Mouse (Mus musculus) cerebellum, adult 9-10 months (tissue): ENCODE data around the gene Spout1.

Source experiments
- DNase-seq: peaks from one replicate; pipeline ENCODE4 v3.0.0; 2022

The Spout1 gene

GRCm38 (mm10) chr2:30124472-30125274, 53.6 kb downstream of the Spout1 start, which contains the start of gene Zer1:
Zer1 (minus strand) TSS chr2:30124585.
- DNase-seq, result peak; percentile 94

- peak; percentile 65 for DNase-seq
These were observed 54.4 kb downstream of the Spout1 start for GRCm38 (mm10) chr2:30123729-30124471.
